Mouse (Mus musculus) v-Abl transformed pro-B cells (cell line): Measurements from ENCODE around the gene Tbl1x.

Experiments
- in situ Hi-C, 2 experiments: fragments of 400-800 bp; cut with MboI; formaldehyde crosslinking; loops; one replicate each; pipeline ENCODE4 v1.15.1; 2025; ENCODE audit not compliant: unreplicated experiment in 2 of 2

Tbl1x gene

GRCm38 (mm10) chrX:77533922-77534321, 23.1 kb downstream of the Tbl1x start:
- in situ Hi-C loops: loop anchor here in 1 of 2 experiments (25.0 kb wide), 1 partner anchor 1053 kb away; the partner anchor contains the start of gene Prrg1

GRCm38 (mm10) chrX:77539770-77540169, 29.0 kb downstream of the Tbl1x start:
- in situ Hi-C loops: loop anchor here in 1 of 2 experiments (25.0 kb wide), 1 partner anchor 1048 kb away; the partner anchor contains the start of gene Prrg1

- in situ Hi-C loops: loop anchor here in 1 of 2 experiments (25.0 kb wide), 1 partner anchor 1043 kb away; the partner anchor contains the start of gene Prrg1
Observed at GRCm38 (mm10) chrX:77544003-77544402, 33.2 kb downstream of the Tbl1x start.

GRCm38 (mm10) chrX:77544550-77544949, 33.7 kb downstream of the Tbl1x start:
- in situ Hi-C loops: loop anchor here in 1 of 2 experiments (25.0 kb wide), 1 partner anchor 1043 kb away; the partner anchor contains the start of gene Prrg1

DNA sequence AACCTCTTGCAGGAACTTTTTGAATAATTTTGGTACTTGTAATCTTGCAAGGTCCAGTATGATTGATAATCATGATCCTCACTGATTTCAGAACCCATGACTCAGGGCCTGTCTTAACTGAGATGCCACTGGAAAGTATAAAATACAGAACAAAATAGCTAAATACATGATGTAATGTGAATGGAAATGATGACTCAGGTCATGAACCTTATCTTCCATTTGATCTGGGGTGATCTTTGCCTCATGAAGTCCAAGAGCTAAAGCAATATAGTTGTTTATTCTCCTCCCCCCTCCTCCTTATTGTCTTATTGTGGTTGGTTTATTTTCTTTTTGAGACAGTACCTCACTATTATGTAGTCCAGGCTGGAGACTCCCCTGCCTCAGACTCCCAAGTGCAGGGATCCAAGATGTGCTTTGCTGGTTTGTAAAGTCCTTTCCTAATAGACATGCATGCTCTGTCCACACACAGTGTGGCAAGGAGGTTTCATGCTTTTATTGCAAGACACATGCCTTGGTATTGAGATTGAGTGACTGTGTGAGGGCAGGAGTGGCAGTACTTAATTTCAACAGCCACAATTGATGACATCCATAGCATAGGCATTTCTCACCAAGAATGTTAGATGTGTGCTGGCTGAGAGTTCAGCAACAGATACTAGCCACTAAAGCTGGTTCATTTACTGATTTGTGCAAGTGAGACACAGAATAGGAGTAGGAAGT, 34.7 kb downstream of the Tbl1x start:
- in situ Hi-C loops: loop anchor here in 1 of 2 experiments (25.0 kb wide), 1 partner anchor 1042 kb away; the partner anchor contains the start of gene Prrg1

GRCm38 (mm10) chrX:77546448-77546847, 35.6 kb downstream of the Tbl1x start:
- in situ Hi-C loops: loop anchor here in 1 of 2 experiments (25.0 kb wide), 1 partner anchor 1041 kb away; the partner anchor contains the start of gene Prrg1

- in situ Hi-C loops: loop anchor here in 1 of 2 experiments (25.0 kb wide), 1 partner anchor 1038 kb away; the partner anchor contains the start of gene Prrg1
Observed at GRCm38 (mm10) chrX:77548951-77549350, 38.1 kb downstream of the Tbl1x start.

DNA sequence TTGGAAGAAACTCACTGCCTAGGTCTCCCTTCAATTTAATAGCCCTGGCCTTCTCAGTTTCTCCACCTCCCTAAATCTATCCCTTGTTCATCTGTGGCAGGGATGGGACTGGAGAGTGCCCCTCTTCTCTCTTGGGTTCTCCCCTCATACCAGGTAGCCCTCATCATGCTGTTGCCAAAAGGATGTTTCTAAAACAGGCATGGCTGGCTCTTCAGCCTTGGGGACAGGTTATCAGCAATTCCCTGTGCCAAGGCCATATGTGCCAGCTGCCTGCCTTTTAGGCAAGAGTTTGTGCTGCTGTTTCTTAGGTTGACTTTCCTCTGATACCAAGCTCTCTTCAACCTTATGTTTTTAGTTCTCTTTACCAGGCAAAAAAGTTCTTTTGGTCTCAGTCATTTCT, 39.6 kb downstream of the Tbl1x start:
- in situ Hi-C loops: no loop called here

DNA sequence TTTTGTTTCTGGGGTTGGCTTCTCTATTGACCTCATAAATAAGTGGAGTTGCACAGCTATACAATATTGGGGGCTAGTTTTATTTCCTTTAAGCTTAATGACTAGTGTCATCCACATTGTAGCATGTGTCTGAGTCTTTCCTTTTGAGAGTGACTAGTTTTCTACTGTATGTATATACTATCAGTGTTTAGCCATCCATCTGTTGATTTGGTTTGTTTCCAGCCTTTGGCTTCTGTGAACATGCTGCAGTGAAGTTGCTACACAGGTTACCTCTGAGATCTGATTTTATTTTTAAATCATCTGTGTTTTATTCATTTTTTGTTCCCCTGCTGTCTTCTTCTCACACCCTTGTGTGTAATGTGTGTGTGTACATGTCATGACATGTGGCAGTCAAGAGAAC, 40.5 kb downstream of the Tbl1x start:
- in situ Hi-C loops: no loop called here

DNA sequence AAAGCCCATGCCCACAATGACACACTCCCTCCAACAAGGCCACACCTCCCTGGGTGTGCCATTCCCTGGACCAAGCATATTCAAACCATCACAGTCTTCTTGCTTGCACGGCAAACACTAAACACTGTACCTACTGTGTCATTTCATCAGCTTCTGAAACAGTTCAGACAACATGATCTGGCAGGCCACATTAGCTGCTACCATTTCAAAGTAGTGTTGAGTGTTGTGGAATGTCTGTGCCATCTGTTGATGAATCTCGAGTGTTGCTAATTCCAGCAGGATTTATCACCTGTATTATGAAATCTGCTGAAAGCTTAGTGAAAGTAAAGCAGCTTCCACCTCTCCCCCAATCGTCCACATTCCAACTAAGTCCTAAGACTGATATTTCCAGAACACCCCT, 41.3 kb downstream of the Tbl1x start:
- in situ Hi-C loops: no loop called here

DNA sequence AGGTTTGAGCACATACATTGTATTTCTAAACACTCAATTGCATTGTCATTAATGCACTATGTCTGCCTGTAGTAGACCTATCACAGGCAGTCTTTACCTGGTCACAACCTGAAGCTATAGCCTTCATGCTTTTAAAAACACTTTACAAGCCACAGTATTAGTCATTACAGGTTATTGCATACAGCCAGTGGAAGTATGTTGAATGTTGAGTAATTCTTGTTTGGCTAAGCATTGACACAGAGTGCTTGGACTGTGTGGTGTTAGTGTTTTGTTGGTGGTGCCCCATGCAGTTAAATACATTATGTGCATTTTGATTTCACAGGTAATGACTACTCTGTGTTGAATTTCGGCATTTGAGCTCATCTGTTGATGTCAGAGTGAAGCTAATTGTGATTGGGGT, 45.2 kb downstream of the Tbl1x start:
- in situ Hi-C loops: no loop called here

DNA sequence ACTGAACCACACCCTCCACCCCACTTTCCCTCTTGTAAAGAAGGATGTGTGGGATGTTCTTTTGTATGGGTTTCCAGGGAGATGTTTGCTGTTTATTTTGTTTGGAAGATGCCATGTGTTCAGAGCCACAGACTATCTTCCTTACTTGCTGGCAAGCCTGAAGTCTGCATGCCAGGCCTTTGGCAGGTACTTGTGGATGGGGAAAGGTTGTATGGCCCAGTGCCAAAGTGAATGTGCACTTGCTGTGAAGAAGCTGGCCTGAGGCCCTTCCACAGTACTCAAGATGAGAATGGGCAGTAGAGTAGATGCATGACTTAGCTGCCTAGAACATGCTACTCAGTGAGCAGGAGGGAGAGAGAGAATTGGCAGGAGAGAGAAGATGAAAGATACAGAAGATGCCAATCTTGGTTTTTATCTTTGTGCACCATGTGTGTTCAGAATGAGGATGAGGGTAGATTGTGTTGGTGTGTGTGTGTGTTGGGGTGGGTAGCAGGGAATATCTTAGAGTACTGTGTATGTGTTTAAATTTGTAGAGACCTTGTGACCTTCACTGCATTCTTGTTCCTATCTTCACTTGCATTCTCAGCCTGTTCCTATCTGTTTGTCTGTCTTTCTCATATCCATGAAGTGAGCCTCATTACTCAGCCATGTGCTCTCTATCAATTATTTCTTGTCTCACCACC, 48.5 kb downstream of the Tbl1x start:
- in situ Hi-C loops: no loop called here

DNA sequence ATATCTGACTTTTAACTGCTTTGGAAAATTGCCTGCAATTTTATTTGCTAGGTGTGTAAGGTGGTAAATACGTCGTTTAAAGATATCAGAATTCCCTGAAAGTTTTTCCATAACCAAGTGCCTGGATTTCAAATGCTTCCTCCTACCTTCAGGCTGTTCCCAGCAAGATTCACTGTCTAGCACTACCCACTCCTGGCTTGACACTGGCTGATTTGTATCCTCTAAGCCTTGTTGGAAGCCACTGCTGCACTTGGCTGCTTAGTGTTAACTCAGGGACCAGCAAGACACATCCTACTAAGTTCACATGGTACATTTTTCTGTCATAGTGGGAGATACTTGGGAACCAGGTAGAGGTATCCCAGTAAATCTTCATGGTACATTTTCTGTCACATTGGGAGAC, 52.8 kb downstream of the Tbl1x start:
- in situ Hi-C loops: no loop called here

DNA sequence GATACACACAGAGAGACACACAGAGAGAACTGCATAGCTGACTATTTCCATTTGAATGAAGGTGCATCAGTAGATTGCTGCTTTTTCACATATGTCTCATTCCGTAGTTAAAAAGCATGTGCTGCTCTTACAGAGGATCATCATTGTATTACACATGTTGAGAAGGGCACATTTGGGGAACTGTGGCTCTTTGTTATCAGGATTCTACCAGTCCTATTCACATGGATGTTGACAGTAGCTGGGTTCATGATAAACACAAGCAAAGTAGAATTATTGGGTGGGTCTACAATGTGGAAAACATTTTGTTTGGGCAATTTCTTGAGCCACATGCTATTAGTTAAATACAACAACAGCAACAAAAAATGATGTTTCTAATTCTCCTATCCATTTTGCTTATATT, 55.9 kb downstream of the Tbl1x start:
- in situ Hi-C loops: no loop called here

DNA sequence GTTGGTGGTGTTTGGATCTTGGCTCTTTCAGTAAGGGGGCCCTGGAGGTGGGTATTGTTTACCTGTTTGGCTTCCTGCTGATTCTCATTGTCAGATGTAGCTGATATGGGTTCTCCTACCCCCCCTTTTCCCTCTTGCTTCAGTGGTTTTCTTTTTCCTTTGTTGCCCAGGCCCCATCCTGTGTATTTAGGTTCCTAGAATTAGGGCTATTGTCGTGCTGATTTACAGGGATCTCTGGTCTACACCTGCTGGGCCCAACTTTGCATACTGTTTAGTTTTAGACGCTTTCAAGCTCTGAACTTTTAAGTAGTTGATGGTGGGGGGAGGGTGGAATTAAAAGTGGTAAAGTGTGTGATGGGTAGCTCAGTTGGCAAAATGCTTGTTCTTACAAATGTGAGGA, 57.2 kb downstream of the Tbl1x start:
- in situ Hi-C loops: no loop called here

- in situ Hi-C loops: no loop called here
Observed at GRCm38 (mm10) chrX:77573743-77574142, 62.9 kb downstream of the Tbl1x start.

- in situ Hi-C loops: no loop called here
Observed at GRCm38 (mm10) chrX:77577108-77577507, 66.3 kb downstream of the Tbl1x start.

GRCm38 (mm10) chrX:77578172-77578571, 67.4 kb downstream of the Tbl1x start:
- in situ Hi-C loops: no loop called here

GRCm38 (mm10) chrX:77579964-77580363, 69.2 kb downstream of the Tbl1x start:
- in situ Hi-C loops: no loop called here

- in situ Hi-C loops: no loop called here
Observed at GRCm38 (mm10) chrX:77585974-77586373, 75.2 kb downstream of the Tbl1x start.

GRCm38 (mm10) chrX:77594670-77595224, 83.9 kb downstream of the Tbl1x start:
- in situ Hi-C loops: no loop called here
